Mouse (Mus musculus) testis, adult 2 months (tissue): Measurements from ENCODE around the gene Ltb4r1.

Experiments
- CTCF ChIP-seq: fragments of 200-500 bp; IDR thresholded peaks from 2 replicates; pipeline ENCODE4 v1.5.1; 2012; ENCODE audit warnings: low read depth, mild to moderate bottlenecking, inconsistent platforms, low read length, moderate library complexity; ENCODE audit not compliant: control insufficient read depth, insufficient read depth, insufficient replicate concordance
- POLR2A ChIP-seq: fragments of 200-500 bp; IDR thresholded peaks from 2 replicates; pipeline ENCODE4 v1.6.1; 2012; ENCODE audit warnings: low read depth, mild to moderate bottlenecking, inconsistent platforms, low read length, moderate library complexity; ENCODE audit not compliant: control insufficient read depth

DNA sequence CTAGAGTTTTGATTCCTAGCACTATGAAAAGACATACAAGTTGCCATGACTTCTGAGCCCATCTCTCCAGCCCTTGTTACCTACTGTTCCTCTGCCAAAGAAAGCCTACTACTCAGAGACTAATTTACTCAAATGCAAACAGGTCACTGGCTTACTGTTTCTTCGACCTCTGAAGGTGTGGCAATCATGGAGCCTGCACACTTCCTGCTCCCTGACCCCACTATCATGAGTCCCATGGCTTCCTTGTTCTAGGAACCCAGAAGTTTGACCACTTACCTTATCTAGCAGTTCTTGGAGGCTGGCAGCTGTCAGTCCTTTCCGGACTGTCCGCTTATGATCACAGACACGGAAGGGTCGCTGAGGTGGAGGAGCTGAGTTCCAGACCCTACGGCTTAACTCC, 8.2 kb upstream of the Ltb4r1 start:
- TF ChIP-seq CTCF (no peak), POLR2A (no peak)
